Mouse (Mus musculus) testis, adult 2 months (tissue): ENCODE measurements around the gene 2310061I04Rik. TPM values are rescaled to one million over a fixed set of nuclear protein-coding genes. Genes with fewer than 3 reads are reported as not detected.

Experiments
- H3K27ac ChIP-seq: fragments of 200-500 bp; 2 replicates; pipeline ENCODE4 v1.5.1; 2012; ENCODE audit warnings: low read depth, low read length; ENCODE audit not compliant: control insufficient read depth, insufficient read depth
- H3K27me3 ChIP-seq: fragments of 200-500 bp; 2 replicates; pipeline ENCODE4 v1.6.1; 2012; ENCODE audit warnings: mild to moderate bottlenecking, low read length, moderate library complexity; ENCODE audit not compliant: control insufficient read depth, insufficient read depth
- H3K36me3 ChIP-seq: fragments of 200-500 bp; 2 replicates; pipeline ENCODE4 v1.6.1; 2012; ENCODE audit warnings: mild to moderate bottlenecking, low read length; ENCODE audit not compliant: control insufficient read depth, insufficient read depth
- H3K4me1 ChIP-seq: fragments of 200-500 bp; 2 replicates; pipeline ENCODE4 v1.6.1; 2012; ENCODE audit warnings: low read length; ENCODE audit not compliant: control insufficient read depth, insufficient read depth
- H3K4me3 ChIP-seq: fragments of 200-500 bp; 2 replicates; pipeline ENCODE4 v1.5.1; 2012; ENCODE audit warnings: low read depth, mild to moderate bottlenecking, low read length, moderate library complexity, mixed read lengths; ENCODE audit not compliant: control insufficient read depth
- CTCF ChIP-seq: fragments of 200-500 bp; IDR thresholded peaks from 2 replicates; pipeline ENCODE4 v1.5.1; 2012; ENCODE audit warnings: low read depth, mild to moderate bottlenecking, inconsistent platforms, low read length, moderate library complexity; ENCODE audit not compliant: control insufficient read depth, insufficient read depth, insufficient replicate concordance
- POLR2A ChIP-seq: fragments of 200-500 bp; IDR thresholded peaks from 2 replicates; pipeline ENCODE4 v1.6.1; 2012; ENCODE audit warnings: low read depth, mild to moderate bottlenecking, inconsistent platforms, low read length, moderate library complexity; ENCODE audit not compliant: control insufficient read depth
- polyA plus RNA-seq: library from polyadenylated mRNA; depleted of rRNA; stranded (reverse); fragments of >200 nt; gene quantifications from 2 replicates; pipeline ENCODE4 v1.2.3, GENCODE M21; 2012; rRNA removed

The 2310061I04Rik gene
- polyA plus RNA-seq, 1 experiment: 172 TPM

DNA sequence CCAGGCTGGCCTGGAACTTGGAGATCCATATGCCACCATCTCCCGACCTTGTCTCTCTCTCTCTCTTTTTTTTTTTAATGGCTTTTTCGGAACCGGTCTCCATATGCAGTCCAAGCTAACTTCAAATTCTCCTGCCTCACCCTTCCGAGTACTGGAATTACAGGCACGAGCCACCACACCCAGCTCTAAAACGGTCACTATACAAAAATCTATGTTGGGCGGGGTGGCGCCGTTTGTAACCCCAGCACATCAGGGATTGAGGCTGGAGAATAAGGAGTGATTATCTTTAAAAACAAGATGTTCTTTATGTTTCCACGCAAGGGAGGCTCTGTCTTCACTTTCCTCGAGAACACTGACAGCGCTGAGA lies 36.4 kb downstream of the 2310061I04Rik start:
- H3K36me3 ChIP-seq: peaks cover 2% of the 10 kb centered on the region
- peaks cover 20% of the 10 kb centered on the region for H3K4me1 ChIP-seq
- TF ChIP-seq CTCF: no peak
- no peak for TF ChIP-seq POLR2A
- H3K27ac ChIP-seq: peak overlapping the region; percentile 84
- H3K27me3 ChIP-seq: peaks cover under 1% of the 10 kb centered on the region
- peak overlapping the region; percentile 89 for H3K4me3 ChIP-seq

DNA sequence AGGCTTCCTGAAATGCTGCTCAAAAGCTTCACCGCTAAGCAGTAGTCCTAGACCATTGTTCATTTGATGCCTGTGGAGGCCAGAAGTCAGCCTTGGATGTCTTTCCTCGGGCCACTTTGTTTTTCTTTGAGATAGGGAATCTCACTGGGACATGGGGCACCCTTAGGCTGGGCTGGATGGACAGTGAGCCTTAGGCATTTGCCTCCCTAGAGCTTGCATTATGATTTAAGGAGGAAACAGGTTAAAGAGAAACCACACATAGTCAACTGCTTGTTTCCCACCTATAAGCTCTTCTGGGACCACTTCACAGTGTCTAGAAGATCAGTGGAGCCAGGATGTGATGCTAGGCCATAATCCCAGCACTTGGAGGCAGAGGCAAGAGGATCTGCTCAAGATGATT lies 37.4 kb downstream of the 2310061I04Rik start:
- H3K27me3 ChIP-seq: no peaks in the 10 kb centered on the region
- H3K4me1 ChIP-seq: peaks cover 15% of the 10 kb centered on the region
- peak overlapping the region; percentile 59 for H3K4me3 ChIP-seq
- H3K27ac ChIP-seq: no peak overlapping the region
- peaks cover 3% of the 10 kb centered on the region for H3K36me3 ChIP-seq
- TF ChIP-seq POLR2A (no peak), CTCF (no peak)

- TF ChIP-seq CTCF: no peak
- no peak for TF ChIP-seq POLR2A
- Histone ChIP-seq H3K4me3 (no peak overlapping the region; the same call in 1 of the 2 replicates), H3K4me1 (peaks cover 12% of the 10 kb centered on the region), H3K27ac (no peak overlapping the region), H3K36me3 (peaks cover 3% of the 10 kb centered on the region), H3K27me3 (no peaks in the 10 kb centered on the region)
These were observed 37.9 kb downstream of the 2310061I04Rik start for GRCm38 (mm10) chr17:35859371-35859770.

DNA sequence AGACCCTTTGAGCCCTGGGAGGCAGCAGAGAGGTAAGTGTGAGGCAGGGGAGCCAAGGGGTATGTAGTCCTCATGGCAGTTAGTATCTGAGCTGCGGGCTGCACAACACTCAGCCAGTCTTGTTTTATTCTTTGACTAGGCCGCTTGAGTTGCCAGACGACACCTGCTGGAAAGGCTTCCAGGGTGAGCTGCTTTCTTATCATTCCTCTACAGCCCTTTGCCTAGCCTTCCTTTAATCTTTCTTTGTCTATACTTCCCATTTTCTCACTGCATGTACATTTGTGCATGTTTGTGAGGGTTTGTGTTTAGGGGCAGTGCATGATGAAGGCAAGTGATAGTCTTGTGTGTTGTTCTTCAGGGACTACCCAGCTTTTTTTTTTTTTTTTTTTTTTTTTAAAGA lies 46.3 kb downstream of the 2310061I04Rik start:
- peaks cover 20% of the 10 kb centered on the region for H3K36me3 ChIP-seq
- H3K4me3 ChIP-seq: no peak overlapping the region
- no peaks in the 10 kb centered on the region for H3K4me1 ChIP-seq
- TF ChIP-seq CTCF (no peak), POLR2A (no peak)
- H3K27ac ChIP-seq: no peak overlapping the region
- H3K27me3 ChIP-seq: no peaks in the 10 kb centered on the region

DNA sequence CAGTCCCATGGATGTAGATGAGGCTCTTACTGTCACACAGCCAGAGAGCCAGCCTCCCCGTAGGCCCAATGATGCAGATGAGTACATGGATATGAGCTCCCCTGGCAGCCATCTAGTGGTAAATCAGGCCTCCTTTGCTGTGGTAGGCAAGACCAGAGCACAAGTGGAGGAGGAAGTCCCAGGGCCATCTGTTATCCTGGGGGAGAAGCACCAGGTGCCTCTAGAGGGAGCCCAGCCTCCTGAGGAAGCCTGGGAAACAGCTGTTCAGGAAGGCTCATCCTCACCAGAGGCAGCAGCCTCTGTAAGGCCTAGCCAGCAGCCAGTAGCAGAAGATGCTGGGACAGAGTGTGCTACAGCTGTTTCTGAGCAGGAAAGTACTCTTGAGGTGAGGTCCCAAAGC lies 49.1 kb downstream of the 2310061I04Rik start:
- Histone ChIP-seq H3K36me3 (peaks cover 18% of the 10 kb centered on the region), H3K27me3 (no peaks in the 10 kb centered on the region), H3K4me1 (no peaks in the 10 kb centered on the region), H3K27ac (no peak overlapping the region), H3K4me3 (no peak overlapping the region)
- TF ChIP-seq CTCF: no peak
- TF ChIP-seq POLR2A: no peak

GRCm38 (mm10) chr17:35843514-35843913 lies 53.7 kb downstream of the 2310061I04Rik start:
- Histone ChIP-seq H3K4me3 (no peak overlapping the region), H3K36me3 (peaks cover 4% of the 10 kb centered on the region)
- TF ChIP-seq POLR2A (no peak), CTCF (no peak)

More at GRCm38 (mm10) chr17:35843514-35843913, 53.7 kb downstream of the 2310061I04Rik start:
- Histone ChIP-seq H3K27me3 (no peaks in the 10 kb centered on the region), H3K4me1 (peaks cover 6% of the 10 kb centered on the region), H3K27ac (no peak overlapping the region)

Other genes starting within 250 kb of the 2310061I04Rik start
- 9.5 and 9.8 TPM in 2 replicates for gene Vars2, start 229.8 kb downstream of the 2310061I04Rik start, polyA plus RNA-seq
- gene Gtf2h4, start 223.7 kb downstream of the 2310061I04Rik start, polyA plus RNA-seq: 29.4 and 33.7 TPM in 2 replicates
- 11.9 and 12.6 TPM in 2 replicates for gene Ddr1, start 192.8 kb downstream of the 2310061I04Rik start, polyA plus RNA-seq
- gene Ier3, start 75.7 kb downstream of the 2310061I04Rik start, polyA plus RNA-seq: 1.4 TPM in 2 replicates
- gene Flot1, start 74.2 kb downstream of the 2310061I04Rik start, polyA plus RNA-seq: 13.7 and 14.1 TPM in 2 replicates
- gene Tubb5, start 59.1 kb downstream of the 2310061I04Rik start, polyA plus RNA-seq: 54.0 and 59.4 TPM in 2 replicates
- 73.7 and 81.1 TPM in 2 replicates for gene Mdc1, start 55.9 kb downstream of the 2310061I04Rik start, polyA plus RNA-seq
- gene Nrm, start 36.1 kb downstream of the 2310061I04Rik start, polyA plus RNA-seq: 179 and 201 TPM in 2 replicates
- gene Ppp1r18, start 31.8 kb downstream of the 2310061I04Rik start, polyA plus RNA-seq: 34.1 and 36.8 TPM in 2 replicates
- gene Dhx16, start 17.6 kb downstream of the 2310061I04Rik start, polyA plus RNA-seq: 81.3 and 89.0 TPM in 2 replicates
- gene Atat1, start 12.6 kb upstream of the 2310061I04Rik start, polyA plus RNA-seq: 158 and 171 TPM in 2 replicates
- 81.8 and 83.3 TPM in 2 replicates for gene Mrps18b, start 19.0 kb upstream of the 2310061I04Rik start, polyA plus RNA-seq
- 100 and 104 TPM in 2 replicates for gene Ppp1r10, start 19.0 kb upstream of the 2310061I04Rik start, polyA plus RNA-seq
- 122 and 129 TPM in 2 replicates for gene Abcf1, start 72.3 kb upstream of the 2310061I04Rik start, polyA plus RNA-seq
- 109 and 114 TPM in 2 replicates for gene Gnl1, start 82.4 kb upstream of the 2310061I04Rik start, polyA plus RNA-seq
- gene Prr3, start 82.8 kb upstream of the 2310061I04Rik start, polyA plus RNA-seq: 35.7 and 38.2 TPM in 2 replicates
- gene H2-T24, start 123.1 kb upstream of the 2310061I04Rik start, polyA plus RNA-seq: 0.07 and 0.17 TPM in 2 replicates
- gene H2-T23, start 135.4 kb upstream of the 2310061I04Rik start, polyA plus RNA-seq: 2.8 and 4.7 TPM in 2 replicates
- 1.6 and 2.1 TPM in 2 replicates for gene H2-T22, start 145.3 kb upstream of the 2310061I04Rik start, polyA plus RNA-seq
- gene Gm6034, start 145.5 kb upstream of the 2310061I04Rik start, polyA plus RNA-seq: not detected in 2 replicates
- 0.22 and 0.29 TPM in 2 replicates for gene Gm11127, start 160.9 kb upstream of the 2310061I04Rik start, polyA plus RNA-seq
- gene Gm19684, start 224.2 kb upstream of the 2310061I04Rik start, polyA plus RNA-seq: not detected in 2 replicates
- not detected in 2 replicates for gene Gm7030, start 232.0 kb upstream of the 2310061I04Rik start, polyA plus RNA-seq